Mouse (Mus musculus): ENCODE results near the gene Twist2. TPM values are rescaled to one million over a fixed set of nuclear protein-coding genes. Genes with fewer than 3 reads are reported as not detected.

Gene Twist2
- total RNA-seq (2014; rRNA removed), result 2.3 and 3.0 TPM in 2 replicates
- 2.3 and 2.4 TPM in 2 replicates for polyA plus RNA-seq (2015; fragmentation: Nextera tagmentation; extraction: Ambion mirVana)

DNA sequence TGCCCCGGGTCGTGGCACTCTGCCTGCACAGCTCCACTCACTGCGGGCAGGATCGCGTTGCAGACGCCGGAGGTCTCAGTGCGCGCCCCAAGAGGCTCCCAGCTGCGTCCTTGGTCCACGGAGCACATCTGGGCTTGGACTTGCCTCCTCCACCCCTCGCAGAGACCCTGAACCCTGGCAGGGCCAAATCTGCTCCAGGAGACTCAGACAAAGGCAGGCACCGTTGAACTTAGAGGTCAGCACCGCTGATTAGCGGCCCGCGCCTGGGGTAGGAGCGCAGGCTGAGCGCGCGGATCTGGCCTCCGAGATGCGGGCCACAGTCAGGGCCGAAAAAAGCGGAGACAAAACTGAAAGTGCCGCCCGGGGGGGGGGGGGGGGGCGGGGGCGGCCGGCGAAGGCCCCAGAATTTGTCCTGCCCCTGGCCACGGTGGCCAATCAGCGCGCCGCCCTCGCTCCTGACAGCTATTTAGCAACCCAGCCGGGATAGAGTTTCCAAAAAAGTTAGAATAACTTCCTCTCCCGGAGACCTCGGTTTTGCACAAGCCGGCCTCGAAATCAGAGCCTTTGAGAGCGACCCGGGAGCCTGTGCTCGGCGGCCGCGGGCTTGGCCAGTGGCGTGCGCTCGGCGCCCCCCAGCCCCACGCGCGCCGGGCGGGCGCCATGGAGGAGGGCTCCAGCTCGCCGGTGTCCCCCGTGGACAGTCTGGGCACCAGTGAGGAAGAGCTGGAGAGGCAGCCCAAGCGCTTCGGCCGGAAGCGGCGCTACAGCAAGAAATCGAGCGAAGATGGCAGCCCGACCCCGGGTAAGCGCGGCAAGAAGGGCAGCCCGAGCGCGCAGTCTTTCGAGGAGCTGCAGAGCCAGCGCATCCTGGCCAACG lies at the start of gene Twist2:
Gene Twist2 (plus strand): TSS at position 495 of the 877 bp plus-strand sequence.
- H3K4me3 ChIP-seq (ENCODE audit: low read length), result peak within 1 kb of the TSS; percentile 41
- peaks cover 36% of the 10 kb centered on the region for H3K27me3 ChIP-seq (ENCODE audit: insufficient read depth, low read length)
- no peak within 1 kb of the TSS for H3K27ac ChIP-seq
- H3K4me2 ChIP-seq (ENCODE audit: low read depth, low read length), result peak within 1 kb of the TSS; percentile 83
- DNase-seq (ENCODE audit: low spot score) (peak; percentile 55), ATAC-seq (peak; percentile 81)
- WGBS, result under 1% methylated on average over 71 of the region's 77 CpGs
- TF ChIP-seq CTCF (IDR thresholded peaks at IDR 0.05; ENCODE audit: low read depth), result peak; percentile 36
- H3K36me3 ChIP-seq (ENCODE audit: insufficient read depth, low read length), result no peaks in the 10 kb centered on the region
- H3K9me3 ChIP-seq (ENCODE audit: low read length), result no peaks in the 10 kb centered on the region
- no peaks in the 10 kb centered on the region for H3K4me1 ChIP-seq (ENCODE audit: insufficient read depth, low read length)
- peak within 1 kb of the TSS; percentile 37; the same call in 1 of the 2 replicates for H3K9ac ChIP-seq (replicated peaks; ENCODE audit: low read length)

DNA sequence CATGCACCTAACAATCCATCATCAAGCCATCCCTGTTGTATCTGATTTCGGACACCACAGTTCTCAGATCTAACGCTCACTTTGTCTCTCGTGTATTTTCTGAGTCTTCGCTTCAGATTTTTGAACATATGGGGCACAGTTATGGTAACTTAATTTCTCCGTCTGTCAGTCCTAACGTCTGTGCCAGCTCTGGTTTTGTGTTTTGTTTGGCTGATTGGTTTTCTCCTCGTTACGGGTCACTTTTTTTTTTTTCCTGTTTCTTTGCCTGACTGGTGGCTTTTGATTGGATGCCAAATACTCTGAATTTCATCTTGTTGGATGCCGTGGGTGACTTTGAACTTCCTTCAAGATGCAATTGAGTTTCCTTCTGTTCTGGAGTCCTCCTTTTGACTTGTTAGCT lies 48.3 kb upstream of the Twist2 start:
- no peak for ATAC-seq
- no peak overlapping the region for H3K27ac ChIP-seq
- TF ChIP-seq CTCF (IDR thresholded peaks at IDR 0.05; ENCODE audit: low read depth), result no peak
- WGBS, result 48% methylated on average over 9 of the region's 9 CpGs
- H3K27me3 ChIP-seq (ENCODE audit: insufficient read depth, low read length), result no peaks in the 10 kb centered on the region
- 0 out of 2 replicates have a peak, but pooled peaks cover under 1% of the 10 kb centered on the region for H3K4me1 ChIP-seq (ENCODE audit: insufficient read depth, low read length)
- H3K4me3 ChIP-seq (ENCODE audit: low read length), result no peak overlapping the region
- H3K9ac ChIP-seq (replicated peaks; ENCODE audit: low read length), result no peak overlapping the region
- no peaks in the 10 kb centered on the region for H3K36me3 ChIP-seq (ENCODE audit: insufficient read depth, low read length)
- H3K4me2 ChIP-seq (ENCODE audit: low read depth, low read length), result no peak overlapping the region
- no peaks in the 10 kb centered on the region for H3K9me3 ChIP-seq (ENCODE audit: low read length)
- peak; percentile 21 for DNase-seq (ENCODE audit: low spot score)

DNA sequence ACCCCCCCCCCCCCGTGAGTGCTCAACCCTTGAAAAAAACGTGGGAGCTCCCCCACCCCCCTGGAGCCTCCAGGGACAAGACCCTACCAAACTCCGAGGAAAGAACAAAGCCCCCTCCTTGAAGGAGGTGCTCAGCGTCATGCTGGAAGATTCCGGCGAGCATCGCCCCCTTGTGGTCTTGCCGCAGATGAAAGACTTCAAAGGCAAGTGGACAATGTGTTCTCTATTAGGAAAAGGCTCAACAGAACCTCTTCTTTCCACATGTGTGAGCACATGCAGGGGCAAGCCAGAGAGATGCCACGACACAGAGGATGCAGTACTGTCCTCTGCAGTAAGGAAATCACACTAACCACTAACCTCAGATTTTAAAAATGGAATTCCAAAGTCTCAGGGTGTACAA lies 46.2 kb upstream of the Twist2 start:
- H3K4me3 ChIP-seq (ENCODE audit: low read length), result no peak overlapping the region
- peak; percentile 90 for TF ChIP-seq CTCF (IDR thresholded peaks at IDR 0.05; ENCODE audit: low read depth)
- no peak overlapping the region for H3K27ac ChIP-seq
- ATAC-seq, result peak; percentile 81
- DNase-seq (ENCODE audit: low spot score), result peak; percentile 90
- no peak overlapping the region for H3K9ac ChIP-seq (replicated peaks; ENCODE audit: low read length)
- under 1% methylated on average over 9 of the region's 9 CpGs for WGBS
- no peaks in the 10 kb centered on the region for H3K9me3 ChIP-seq (ENCODE audit: low read length)
- H3K4me2 ChIP-seq (ENCODE audit: low read depth, low read length), result peak overlapping the region; percentile 40
- peaks cover 9% of the 10 kb centered on the region for H3K4me1 ChIP-seq (ENCODE audit: insufficient read depth, low read length)
- no peaks in the 10 kb centered on the region for H3K27me3 ChIP-seq (ENCODE audit: insufficient read depth, low read length)
- no peaks in the 10 kb centered on the region for H3K36me3 ChIP-seq (ENCODE audit: insufficient read depth, low read length)

DNA sequence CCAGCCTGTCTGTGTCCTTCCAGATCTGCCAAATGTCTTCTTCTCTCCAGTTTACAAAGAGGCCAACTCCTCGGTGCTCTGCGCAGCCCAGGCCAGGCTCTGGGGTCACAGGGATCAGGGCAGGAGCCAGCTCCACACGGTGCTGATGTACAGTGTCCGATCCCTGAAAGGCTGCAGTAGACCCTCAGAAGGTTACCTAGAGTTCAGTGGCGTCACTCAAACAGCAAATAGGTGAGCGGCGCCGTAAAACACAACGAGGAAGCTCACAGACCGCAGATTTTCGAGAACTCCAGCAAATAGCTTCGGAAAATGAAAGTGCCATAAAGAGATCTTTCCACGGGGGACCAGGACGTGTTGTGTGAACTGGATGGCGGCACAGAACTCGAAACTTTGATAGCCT lies 44.0 kb upstream of the Twist2 start:
- DNase-seq (ENCODE audit: low spot score), result no peak
- no peaks in the 10 kb centered on the region for H3K36me3 ChIP-seq (ENCODE audit: insufficient read depth, low read length)

DNA sequence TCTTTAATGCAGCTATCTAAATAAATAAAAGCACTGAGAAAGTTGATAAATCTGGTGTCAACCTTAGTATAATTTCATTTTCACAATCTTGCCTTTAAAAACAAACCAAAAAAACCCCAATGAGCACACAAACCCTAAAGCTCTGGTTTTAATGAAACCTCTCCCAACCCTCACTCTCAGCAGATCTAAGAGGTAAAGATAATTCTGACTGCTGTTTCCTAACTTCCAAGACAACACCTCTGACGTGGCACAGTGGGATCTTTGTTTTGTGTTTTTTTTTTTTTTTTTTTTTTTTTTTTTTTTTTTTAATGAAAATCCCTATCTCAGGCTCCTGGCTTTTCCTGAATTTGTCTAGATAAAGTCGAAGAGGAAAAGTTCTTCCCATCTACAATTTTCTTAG lies 43.1 kb upstream of the Twist2 start:
- TF ChIP-seq CTCF (IDR thresholded peaks at IDR 0.05; ENCODE audit: low read depth), result no peak
- H3K9ac ChIP-seq (replicated peaks; ENCODE audit: low read length), result no peak overlapping the region
- DNase-seq (ENCODE audit: low spot score), result no peak
- H3K27me3 ChIP-seq (ENCODE audit: insufficient read depth, low read length), result no peaks in the 10 kb centered on the region
- WGBS, result 51% methylated on average over 2 of the region's 2 CpGs
- peaks cover 13% of the 10 kb centered on the region for H3K4me1 ChIP-seq (ENCODE audit: insufficient read depth, low read length)
- H3K4me2 ChIP-seq (ENCODE audit: low read depth, low read length), result no peak overlapping the region
- no peaks in the 10 kb centered on the region for H3K36me3 ChIP-seq (ENCODE audit: insufficient read depth, low read length)
- no peaks in the 10 kb centered on the region for H3K9me3 ChIP-seq (ENCODE audit: low read length)
- no peak overlapping the region for H3K4me3 ChIP-seq (ENCODE audit: low read length)
- no peak overlapping the region for H3K27ac ChIP-seq
- no peak for ATAC-seq

More for the DNA sequence above, 44.0 kb upstream of the Twist2 start:
- no peaks in the 10 kb centered on the region for H3K27me3 ChIP-seq (ENCODE audit: insufficient read depth, low read length)
- no peak overlapping the region for H3K4me2 ChIP-seq (ENCODE audit: low read depth, low read length)
- H3K4me1 ChIP-seq (ENCODE audit: insufficient read depth, low read length), result peaks cover 13% of the 10 kb centered on the region
- no peak overlapping the region for H3K9ac ChIP-seq (replicated peaks; ENCODE audit: low read length)
- TF ChIP-seq CTCF (IDR thresholded peaks at IDR 0.05; ENCODE audit: low read depth), result no peak
- H3K4me3 ChIP-seq (ENCODE audit: low read length), result no peak overlapping the region
- WGBS, result 68% methylated on average over 16 of the region's 16 CpGs
- ATAC-seq, result no peak
- H3K9me3 ChIP-seq (ENCODE audit: low read length), result no peaks in the 10 kb centered on the region
- H3K27ac ChIP-seq, result no peak overlapping the region

DNA sequence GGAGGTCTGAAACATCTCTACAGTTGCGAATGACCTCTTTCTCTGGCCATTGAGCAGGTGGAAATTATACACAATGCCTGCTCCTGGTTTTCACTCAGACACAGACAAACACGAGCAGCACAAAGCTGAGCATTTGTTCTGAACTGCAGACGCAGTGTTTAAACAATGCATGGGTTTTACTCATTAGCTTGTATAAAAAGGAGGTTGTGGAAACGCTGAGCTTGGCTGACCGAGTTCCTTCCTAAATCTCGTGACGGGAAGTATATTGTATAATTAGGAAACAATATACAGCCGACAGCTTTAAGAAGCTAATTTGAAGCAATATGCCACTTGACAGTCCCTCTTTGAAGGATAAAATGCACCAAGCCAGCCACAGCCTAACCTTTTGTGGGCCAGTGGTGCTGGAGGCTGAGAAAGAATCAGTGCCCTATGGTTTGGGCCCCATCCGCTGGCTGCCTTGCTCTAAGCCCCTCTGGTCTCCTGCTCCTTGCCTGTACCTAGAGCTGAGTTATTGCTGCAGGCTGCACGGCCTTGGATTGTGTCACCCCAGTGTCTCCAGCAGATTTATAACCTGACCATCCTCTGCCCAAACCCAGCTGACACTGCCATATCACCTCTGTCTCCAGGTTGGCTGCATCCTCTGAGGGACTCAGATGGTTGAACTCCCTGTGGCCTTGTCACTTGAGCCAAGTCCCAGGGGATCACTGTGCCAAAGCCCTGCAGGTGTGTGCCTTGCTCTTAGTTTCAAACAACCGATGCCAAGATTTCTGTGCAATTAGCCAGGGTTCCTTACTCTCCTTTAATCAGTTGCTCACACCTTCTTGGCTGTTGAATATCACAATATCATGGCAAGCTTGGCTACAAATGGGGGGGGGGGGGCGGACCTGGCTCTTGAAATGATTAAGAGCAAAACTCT lies 42.4 kb upstream of the Twist2 start:
- Histone ChIP-seq H3K27ac (no peak overlapping the region), H3K9ac (replicated peaks; ENCODE audit: low read length) (0 out of 2 replicates have a peak overlapping the region, but pooled peaks have one; percentile 24), H3K27me3 (ENCODE audit: insufficient read depth, low read length) (no peaks in the 10 kb centered on the region), H3K4me3 (ENCODE audit: low read length) (no peak overlapping the region), H3K4me1 (ENCODE audit: insufficient read depth, low read length) (peaks cover 13% of the 10 kb centered on the region), H3K4me2 (ENCODE audit: low read depth, low read length) (no peak overlapping the region), H3K9me3 (ENCODE audit: low read length) (no peaks in the 10 kb centered on the region), H3K36me3 (ENCODE audit: insufficient read depth, low read length) (no peaks in the 10 kb centered on the region)
- no peak for TF ChIP-seq CTCF (IDR thresholded peaks at IDR 0.05; ENCODE audit: low read depth)
- ATAC-seq (no peak), DNase-seq (ENCODE audit: low spot score) (no peak)
- 26% methylated on average over 12 of the region's 12 CpGs for WGBS
